Mouse (Mus musculus) gastrocnemius, adult 18-20 months (tissue): Measurements from ENCODE around the gene Uchl1. TPM values are rescaled to one million over a fixed set of nuclear protein-coding genes. Genes with fewer than 3 reads are reported as not detected.
A peak's percentile ranks its signal among the peaks of the same experiment; 100 is the strongest.

Experiments used
- DNase-seq: peaks from one replicate; pipeline ENCODE4 v3.0.0; 2021; ENCODE audit warnings: low spot score
- long read RNA-seq, 2 experiments: library from polyadenylated mRNA; stranded (forward); transcript quantifications; one replicate each; pipeline ENCODE4 v2.0.0; 2021
- total RNA-seq, 2 experiments: library from RNA; stranded (reverse); gene quantifications; 2 replicates each; pipeline ENCODE4 v1.2.3; 2021

The Uchl1 gene
- 1 to 10 TPM; 2.4 to 8.8 TPM for total RNA-seq
- long read RNA-seq, experiment 1, partial matches to known transcripts = 0 of 1 reads
- long read RNA-seq, experiment 1, other reads (novel, unspliced or antisense) = 1 of 1 reads
- long read RNA-seq, experiment 2, partial matches to known transcripts = 0 of 3 reads
- long read RNA-seq, experiment 2, other reads (novel, unspliced or antisense) = 1 of 3 reads

- peak; percentile 25 for DNase-seq
Measured at GRCm38 (mm10) chr5:66675983-66676382, at the start of gene Uchl1. Gene Uchl1, plus strand, starts transcription at chr5:66676091.

- no peak for DNase-seq
Measured at GRCm38 (mm10) chr5:66627805-66628204, 48.1 kb upstream of the Uchl1 start.

GRCm38 (mm10) chr5:66635459-66636079 is 40.3 kb upstream of the Uchl1 start:
- no peak for DNase-seq

GRCm38 (mm10) chr5:66642156-66642555 is 33.7 kb upstream of the Uchl1 start:
- DNase-seq = no peak

- no peak for DNase-seq
Measured at GRCm38 (mm10) chr5:66643260-66643659, 32.6 kb upstream of the Uchl1 start.

GRCm38 (mm10) chr5:66647504-66647903 is 28.4 kb upstream of the Uchl1 start:
- no peak for DNase-seq

GRCm38 (mm10) chr5:66654220-66654619 is 21.7 kb upstream of the Uchl1 start:
- peak; percentile 45 for DNase-seq

GRCm38 (mm10) chr5:66675189-66675890 is 551 bp upstream of the Uchl1 start:
- no peak for DNase-seq

- DNase-seq = no peak
Measured at GRCm38 (mm10) chr5:66676457-66677117, 696 bp downstream of the Uchl1 start.

GRCm38 (mm10) chr5:66677411-66678345 is 1.8 kb downstream of the Uchl1 start:
- no peak for DNase-seq

GRCm38 (mm10) chr5:66679222-66679621 is 3.3 kb downstream of the Uchl1 start:
- DNase-seq = no peak

GRCm38 (mm10) chr5:66685930-66686329 is 10.0 kb downstream of the Uchl1 start:
- no peak for DNase-seq

- DNase-seq = no peak
Measured at GRCm38 (mm10) chr5:66686863-66687262, 11.0 kb downstream of the Uchl1 start.

- DNase-seq = no peak
Measured at GRCm38 (mm10) chr5:66687737-66688136, 11.8 kb downstream of the Uchl1 start.

- DNase-seq = no peak
Measured at GRCm38 (mm10) chr5:66688286-66688685, 12.4 kb downstream of the Uchl1 start.

- no peak for DNase-seq
Measured at GRCm38 (mm10) chr5:66689796-66690195, 13.9 kb downstream of the Uchl1 start.

- no peak for DNase-seq
Measured at GRCm38 (mm10) chr5:66693231-66693630, 17.3 kb downstream of the Uchl1 start.

GRCm38 (mm10) chr5:66697119-66697518 is 21.2 kb downstream of the Uchl1 start:
- DNase-seq = peak; percentile 69

- DNase-seq = no peak
Measured at GRCm38 (mm10) chr5:66699911-66700310, 24.0 kb downstream of the Uchl1 start.

GRCm38 (mm10) chr5:66701951-66702350 is 26.1 kb downstream of the Uchl1 start:
- DNase-seq = no peak
